Mouse (Mus musculus) forebrain, embryonic 16.5 days (tissue): ENCODE measurements around the gene Agap2. TPM values are rescaled to one million over a fixed set of nuclear protein-coding genes. Genes with fewer than 3 reads are reported as not detected.

ENCODE experiments used
- ATAC-seq: fragments of 200-750 bp; cut with Nextera tagmentation; 2 replicates; pipeline ENCODE4 v1.8.0; 2017; ENCODE audit warnings: mild to moderate bottlenecking, moderate library complexity
- H3K27ac ChIP-seq: fragments of 300-500 bp; sonication (generic); 2 replicates; pipeline ENCODE4 v1.5.1; 2014; ENCODE audit warnings: low read length, control low read depth
- H3K27me3 ChIP-seq: fragments of 300-500 bp; sonication (generic); replicated peaks from 2 replicates; pipeline ENCODE4 v1.6.1; 2014; ENCODE audit warnings: low read length; ENCODE audit not compliant: control insufficient read depth, insufficient read depth
- H3K36me3 ChIP-seq: fragments of 300-500 bp; sonication (generic); 2 replicates; pipeline ENCODE4 v1.6.1; 2014; ENCODE audit not compliant: control insufficient read depth, insufficient read depth
- H3K4me1 ChIP-seq: fragments of 300-500 bp; sonication (generic); replicated peaks from 2 replicates; pipeline ENCODE4 v1.6.1; 2014; ENCODE audit warnings: low read length; ENCODE audit not compliant: control insufficient read depth, insufficient read depth
- H3K4me2 ChIP-seq: fragments of 300-500 bp; sonication (generic); 2 replicates; pipeline ENCODE4 v1.6.1; 2014; ENCODE audit warnings: mild to moderate bottlenecking, low read length, control low read depth
- H3K4me3 ChIP-seq: fragments of 300-500 bp; sonication (generic); replicated peaks from 2 replicates; pipeline ENCODE4 v1.5.1; 2014; ENCODE audit warnings: mild to moderate bottlenecking, low read length, control low read depth
- H3K9ac ChIP-seq: fragments of 300-500 bp; sonication (generic); replicated peaks from 2 replicates; pipeline ENCODE4 v1.6.1; 2014; ENCODE audit warnings: low read depth, low read length, control low read depth
- H3K9me3 ChIP-seq: fragments of 300-500 bp; sonication (generic); 2 replicates; pipeline ENCODE4 v1.6.1; 2016; ENCODE audit warnings: low read length; ENCODE audit not compliant: control insufficient read depth
- WGBS: fragments of 180-500 bp; shearing (Covaris S2); extraction: QIAGEN DNeasy Blood & Tissue Kit; methylation state at CpG from one replicate; pipeline ENCODE4 v1.1.7; 2014; 5-methylcytosine and 5-hydroxymethylcytosine counted together
- polyA plus RNA-seq: library from polyadenylated mRNA; unstranded; fragments of >200 nt; fragmentation: Nextera tagmentation; extraction: Ambion mirVana; gene quantifications from 2 replicates; pipeline ENCODE4 v1.2.1, GENCODE M21; 2015

Gene Agap2
- polyA plus RNA-seq, 1 experiment from 2014 or later: 4.7 TPM

DNA sequence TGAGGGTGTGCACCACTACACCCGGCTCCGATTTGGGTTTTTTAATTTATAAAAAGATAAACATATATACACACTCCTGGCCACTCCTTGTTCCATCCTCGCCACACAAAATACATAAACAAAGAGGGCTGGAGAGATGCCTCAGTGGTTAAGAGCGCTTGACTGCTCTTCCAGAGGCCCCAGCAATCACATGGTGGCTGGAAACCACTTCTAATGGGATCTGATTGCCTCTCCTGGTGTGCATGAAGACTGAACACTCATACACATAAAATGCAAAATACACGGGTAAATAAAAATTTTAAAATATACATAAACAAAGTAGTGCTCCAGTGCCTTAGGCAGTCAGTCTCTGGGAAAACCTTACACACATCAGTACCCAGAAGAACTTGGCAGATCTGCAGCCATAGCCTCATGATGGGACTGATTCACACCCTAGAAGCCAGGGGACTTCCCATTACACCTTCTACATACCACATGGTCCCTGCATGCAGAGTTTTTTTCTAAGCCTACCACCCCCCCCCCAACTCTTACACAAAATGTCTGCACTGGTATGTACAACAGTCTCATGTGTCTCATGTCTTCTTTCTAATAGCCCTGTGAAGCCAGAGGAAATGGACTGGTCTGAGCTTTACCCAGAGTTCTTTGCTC is 32.5 kb upstream of the Agap2 start:
- peaks cover 5% of the 10 kb centered on the region; the same call in 1 of the 2 replicates for H3K27me3 ChIP-seq
- peak overlapping the region; percentile 71; the same call in 1 of the 2 replicates for H3K9ac ChIP-seq
- ATAC-seq: no peak
- H3K4me2 ChIP-seq: peak overlapping the region; percentile 97
- H3K27ac ChIP-seq: no peak overlapping the region
- peak overlapping the region; percentile 64 for H3K4me3 ChIP-seq
- WGBS: 19% methylated on average over 5 of the region's 5 CpGs
- H3K4me1 ChIP-seq: peaks cover 12% of the 10 kb centered on the region
- H3K9me3 ChIP-seq: no peaks in the 10 kb centered on the region
- H3K36me3 ChIP-seq: no peaks in the 10 kb centered on the region

DNA sequence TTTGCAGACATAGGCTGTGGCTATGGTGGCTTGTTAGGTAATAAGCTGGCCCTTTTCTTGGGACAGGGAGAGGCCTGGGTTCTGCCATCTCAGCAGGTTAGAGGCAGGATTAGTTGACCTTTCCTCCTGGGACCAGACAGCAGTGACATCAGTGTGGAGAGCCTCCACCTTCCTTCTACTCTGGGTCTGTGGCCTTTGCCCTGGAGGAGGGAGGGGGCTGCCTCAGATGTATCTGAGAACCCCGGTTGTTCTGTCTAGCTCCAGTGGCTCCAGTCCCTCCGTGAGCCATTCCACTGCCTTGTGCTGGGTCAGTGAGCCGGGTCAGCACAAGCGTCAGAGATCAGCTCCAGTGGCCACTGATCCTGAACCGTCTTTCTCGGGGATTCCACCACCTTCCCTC is 31.9 kb upstream of the Agap2 start:
- Histone ChIP-seq H3K27me3 (peaks cover 11% of the 10 kb centered on the region; the same call in 1 of the 2 replicates), H3K4me1 (peaks cover 12% of the 10 kb centered on the region), H3K9me3 (no peaks in the 10 kb centered on the region), H3K9ac (no peak overlapping the region), H3K4me2 (no peak overlapping the region), H3K36me3 (no peaks in the 10 kb centered on the region), H3K27ac (no peak overlapping the region), H3K4me3 (no peak overlapping the region)
- 88% methylated on average over 6 of the region's 6 CpGs for WGBS
- no peak for ATAC-seq

DNA sequence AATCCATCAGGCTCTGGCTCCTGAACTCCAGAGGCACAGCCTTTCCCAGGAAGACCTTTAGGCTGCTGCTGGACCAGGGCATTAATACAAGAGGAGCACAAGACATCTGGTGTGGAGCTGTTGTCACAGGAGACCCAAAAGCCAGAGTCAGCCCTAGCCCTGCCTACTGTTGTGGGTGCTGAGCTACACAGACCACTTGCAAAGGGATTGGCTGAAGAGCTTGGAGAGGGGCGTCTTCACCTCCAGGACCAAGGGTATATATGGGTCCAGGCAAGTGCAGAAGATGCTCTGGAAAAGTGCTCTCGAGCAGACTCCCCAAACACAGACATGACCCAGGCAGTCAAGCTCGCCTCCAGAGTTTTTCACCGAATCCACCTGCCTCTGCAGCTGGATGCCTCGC is 27.1 kb upstream of the Agap2 start, which contains the start of gene Cyp27b1:
Cyp27b1 (plus strand) TSS at position 297 of the 400 bp plus-strand sequence.
- H3K4me3 ChIP-seq: no peak within 1 kb of the TSS
- ATAC-seq: no peak
- no peaks in the 10 kb centered on the region for H3K9me3 ChIP-seq
- no peaks in the 10 kb centered on the region for H3K36me3 ChIP-seq
- H3K9ac ChIP-seq: no peak within 1 kb of the TSS
- no peak within 1 kb of the TSS for H3K4me2 ChIP-seq
- no peak within 1 kb of the TSS for H3K27ac ChIP-seq
- WGBS: 17% methylated on average over 5 of the region's 5 CpGs
- peaks cover 4% of the 10 kb centered on the region; the same call in 1 of the 2 replicates for H3K4me1 ChIP-seq
- peaks cover 38% of the 10 kb centered on the region for H3K27me3 ChIP-seq

DNA sequence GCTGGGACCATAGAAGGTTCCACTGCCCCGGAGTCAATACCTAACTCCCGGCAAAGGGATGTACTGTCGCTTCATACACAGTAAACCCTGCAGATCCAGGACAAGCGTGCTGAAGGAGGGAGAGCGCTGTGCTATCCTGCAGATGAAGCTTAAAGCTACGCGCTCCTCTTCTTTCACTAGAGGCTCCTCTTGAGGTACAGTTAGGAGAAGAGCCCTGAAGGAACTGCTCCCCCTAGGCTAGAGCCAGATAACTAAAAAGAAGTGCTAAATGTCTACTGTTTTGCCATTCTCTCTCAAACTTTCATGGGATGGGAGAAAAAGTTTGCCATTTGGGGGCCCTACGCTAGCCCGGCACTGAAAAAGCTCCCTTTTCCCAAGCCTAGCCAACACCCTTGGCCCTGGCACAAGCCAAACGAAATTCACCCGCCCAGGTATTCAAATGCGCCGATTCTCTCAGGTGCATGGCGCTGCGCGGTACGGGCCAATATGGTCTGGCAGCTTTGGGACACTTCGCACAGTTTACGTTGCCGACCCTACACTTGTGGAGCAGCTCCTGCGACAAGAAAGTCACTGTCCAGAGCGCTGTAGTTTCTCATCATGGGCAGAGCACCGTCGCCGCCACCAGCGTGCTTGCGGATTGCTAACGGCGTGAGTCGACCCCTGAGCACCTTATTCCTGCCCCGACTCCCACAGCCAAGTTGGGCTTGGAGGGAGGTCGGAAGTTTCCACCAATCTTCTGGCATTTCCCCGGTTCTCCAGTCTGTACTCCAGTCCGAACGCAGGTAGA is 26.3 kb upstream of the Agap2 start:
- peaks cover 38% of the 10 kb centered on the region for H3K27me3 ChIP-seq
- no peaks in the 10 kb centered on the region for H3K9me3 ChIP-seq
- ATAC-seq: no peak
- H3K4me2 ChIP-seq: no peak overlapping the region
- H3K9ac ChIP-seq: no peak overlapping the region
- H3K27ac ChIP-seq: no peak overlapping the region
- no peak overlapping the region for H3K4me3 ChIP-seq
- H3K36me3 ChIP-seq: no peaks in the 10 kb centered on the region
- H3K4me1 ChIP-seq: 0 out of 2 replicates have a peak, but pooled peaks cover 4% of the 10 kb centered on the region
- WGBS: 5% methylated on average over 35 of the region's 35 CpGs

DNA sequence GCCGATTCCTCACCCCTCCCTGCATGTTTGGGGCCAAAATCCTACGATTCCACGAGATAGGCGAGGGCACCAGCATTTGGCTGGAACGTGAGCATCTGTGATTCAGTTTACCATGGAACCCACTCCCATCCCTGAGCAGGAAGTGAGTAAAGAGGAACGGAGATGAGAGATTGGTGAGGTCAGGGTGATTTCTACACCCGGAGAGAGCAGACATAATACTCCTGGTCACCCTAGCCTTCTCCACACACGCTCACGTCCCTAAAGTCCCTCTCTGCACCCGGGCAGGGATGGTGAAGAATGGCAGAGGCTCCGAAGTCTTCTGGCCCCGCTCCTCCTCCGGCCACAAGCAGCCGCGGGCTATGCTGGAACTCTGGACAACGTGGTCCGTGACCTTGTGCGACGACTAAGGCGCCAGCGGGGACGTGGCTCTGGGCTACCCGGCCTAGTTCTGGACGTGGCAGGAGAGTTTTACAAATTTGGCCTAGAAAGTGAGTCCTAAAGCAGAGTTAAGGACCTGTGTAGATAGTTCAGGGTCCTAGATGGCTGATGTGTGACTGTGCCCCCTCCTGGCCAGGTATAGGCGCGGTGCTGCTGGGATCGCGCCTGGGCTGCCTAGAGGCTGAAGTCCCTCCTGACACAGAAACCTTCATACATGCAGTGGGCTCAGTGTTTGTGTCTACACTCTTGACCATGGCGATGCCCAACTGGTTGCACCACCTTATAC is 25.5 kb upstream of the Agap2 start:
- no peak overlapping the region for H3K4me3 ChIP-seq
- 0 out of 2 replicates have a peak, but pooled peaks cover 4% of the 10 kb centered on the region for H3K4me1 ChIP-seq
- H3K27me3 ChIP-seq: peaks cover 38% of the 10 kb centered on the region
- no peak overlapping the region for H3K9ac ChIP-seq
- WGBS: 3% methylated on average over 29 of the region's 29 CpGs
- H3K9me3 ChIP-seq: no peaks in the 10 kb centered on the region
- H3K27ac ChIP-seq: no peak overlapping the region
- H3K36me3 ChIP-seq: 0 out of 2 replicates have a peak, but pooled peaks cover 2% of the 10 kb centered on the region
- no peak overlapping the region for H3K4me2 ChIP-seq
- ATAC-seq: no peak

DNA sequence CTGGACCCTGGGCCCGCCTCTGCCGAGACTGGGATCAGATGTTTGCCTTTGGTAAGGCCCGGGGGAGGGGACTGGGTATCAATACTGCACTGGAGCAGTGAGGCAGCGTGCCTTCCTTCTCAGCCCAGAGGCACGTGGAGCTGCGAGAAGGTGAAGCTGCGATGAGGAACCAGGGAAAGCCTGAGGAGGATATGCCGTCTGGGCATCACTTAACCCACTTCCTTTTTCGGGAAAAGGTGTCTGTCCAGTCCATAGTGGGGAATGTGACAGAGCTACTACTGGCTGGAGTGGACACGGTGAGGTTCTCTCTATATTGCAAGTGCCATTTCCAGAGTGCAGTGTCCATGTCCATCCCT is 25.0 kb upstream of the Agap2 start:
- ATAC-seq: no peak
- H3K27me3 ChIP-seq: peaks cover 38% of the 10 kb centered on the region

DNA sequence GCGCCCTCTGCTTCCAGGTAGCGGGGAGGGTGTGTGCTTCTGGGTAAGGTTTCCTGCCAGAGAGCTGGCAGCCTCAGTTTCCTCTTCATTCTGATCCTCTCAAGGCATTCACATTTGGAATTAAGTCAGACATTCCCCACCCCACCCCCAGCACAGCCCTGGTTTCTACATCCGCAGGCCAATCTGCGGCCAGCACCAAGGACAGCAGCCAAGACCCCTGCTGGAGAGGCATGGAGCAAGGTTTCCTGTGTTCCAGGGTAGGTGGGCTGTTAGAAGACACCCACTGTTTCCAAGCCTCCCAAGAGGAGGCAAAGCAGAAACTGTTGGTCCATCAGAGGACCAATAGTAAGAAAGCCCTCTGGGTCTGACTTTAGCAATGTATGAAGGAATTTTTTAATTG is 20.4 kb upstream of the Agap2 start:
- Histone ChIP-seq H3K27me3 (peaks cover 17% of the 10 kb centered on the region), H3K36me3 (peaks cover 14% of the 10 kb centered on the region), H3K27ac (no peak overlapping the region), H3K4me2 (no peak overlapping the region), H3K4me1 (peaks cover 23% of the 10 kb centered on the region), H3K4me3 (no peak overlapping the region), H3K9me3 (no peaks in the 10 kb centered on the region), H3K9ac (no peak overlapping the region)
- ATAC-seq: no peak
- WGBS: 75% methylated on average over 4 of the region's 4 CpGs

More for the DNA sequence above, 25.0 kb upstream of the Agap2 start:
- H3K9me3 ChIP-seq: no peaks in the 10 kb centered on the region
- H3K4me2 ChIP-seq: no peak overlapping the region
- H3K4me3 ChIP-seq: no peak overlapping the region
- 15% methylated on average over 10 of the region's 10 CpGs for WGBS
- H3K4me1 ChIP-seq: 0 out of 2 replicates have a peak, but pooled peaks cover 6% of the 10 kb centered on the region
- peaks cover 6% of the 10 kb centered on the region for H3K36me3 ChIP-seq
- no peak overlapping the region for H3K27ac ChIP-seq
- no peak overlapping the region for H3K9ac ChIP-seq

DNA sequence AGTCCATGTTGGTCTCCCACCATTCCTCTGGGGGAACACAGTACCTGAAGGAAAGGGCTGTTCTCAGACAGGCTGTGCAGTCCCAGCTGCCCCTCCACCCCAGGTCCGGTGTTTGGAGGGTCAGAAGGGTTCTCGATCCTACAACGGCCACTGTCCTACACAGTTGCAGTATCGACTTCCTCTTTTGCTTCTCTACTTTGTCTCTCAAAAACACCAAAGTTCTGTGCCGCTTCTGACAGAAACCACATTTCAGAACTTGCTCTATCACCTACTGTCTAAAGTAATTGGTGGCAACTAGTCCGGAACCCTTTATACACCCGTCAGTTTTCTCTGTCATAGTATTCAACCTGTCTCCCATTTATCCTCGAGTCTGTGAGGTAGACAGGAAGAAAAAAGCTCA is 19.7 kb upstream of the Agap2 start:
- H3K27ac ChIP-seq: no peak overlapping the region
- H3K36me3 ChIP-seq: peaks cover 14% of the 10 kb centered on the region
- 92% methylated on average over 8 of the region's 8 CpGs for WGBS
- H3K4me3 ChIP-seq: no peak overlapping the region
- H3K9me3 ChIP-seq: no peaks in the 10 kb centered on the region
- peaks cover 10% of the 10 kb centered on the region for H3K27me3 ChIP-seq
- H3K9ac ChIP-seq: no peak overlapping the region
- no peak overlapping the region for H3K4me2 ChIP-seq
- H3K4me1 ChIP-seq: peaks cover 21% of the 10 kb centered on the region
- no peak for ATAC-seq

DNA sequence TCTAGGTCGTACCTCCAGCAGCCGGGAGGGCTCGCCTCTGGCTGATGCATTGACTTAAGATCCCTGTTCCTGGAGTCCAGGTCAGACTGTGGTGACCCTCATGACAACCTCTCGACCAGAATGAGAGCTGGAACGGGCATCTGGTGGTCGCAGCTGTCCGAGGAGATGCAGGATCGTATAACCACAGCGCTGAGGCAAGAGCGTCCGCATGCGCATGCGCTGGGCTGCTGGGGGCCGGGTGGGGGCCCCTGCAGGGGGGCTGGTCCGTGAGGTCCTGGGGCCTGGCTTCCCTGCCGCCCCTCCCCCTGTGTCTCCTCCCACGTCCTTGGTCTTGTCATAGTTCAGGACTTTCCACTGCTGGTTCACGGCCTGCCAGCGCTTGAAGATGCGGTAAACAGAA is 18.6 kb upstream of the Agap2 start:
- no peak for ATAC-seq
- no peak overlapping the region for H3K9ac ChIP-seq
- no peak overlapping the region for H3K4me3 ChIP-seq
- H3K4me1 ChIP-seq: peaks cover 31% of the 10 kb centered on the region
- H3K27ac ChIP-seq: no peak overlapping the region
- peaks cover 14% of the 10 kb centered on the region for H3K36me3 ChIP-seq
- H3K27me3 ChIP-seq: 0 out of 2 replicates have a peak, but pooled peaks cover 3% of the 10 kb centered on the region
- H3K4me2 ChIP-seq: no peak overlapping the region
- no peaks in the 10 kb centered on the region for H3K9me3 ChIP-seq
- WGBS: 93% methylated on average over 20 of the region's 20 CpGs
